Mouse (Mus musculus): ENCODE data around the gene Tmem98. TPM values are rescaled to one million over a fixed set of nuclear protein-coding genes. Genes with fewer than 3 reads are reported as not detected.

Gene Tmem98
- polyA plus RNA-seq, 1 experiment from 2014 or later = 96.4 TPM

GRCm38 (mm10) chr11:80856827-80857226 lies 46.9 kb downstream of the Tmem98 start:
- ATAC-seq (ENCODE audit: extremely low read depth, insufficient number of reproducible peaks, low FRiP score, low TSS enrichment) = no peak
- no peaks in the 10 kb centered on the region for H3K9me3 ChIP-seq
- no peak overlapping the region for H3K4me3 ChIP-seq
- no peak overlapping the region for H3K9ac ChIP-seq
- H3K36me3 ChIP-seq = no peaks in the 10 kb centered on the region
- H3K4me2 ChIP-seq = no peak overlapping the region
- H3K27me3 ChIP-seq (replicated peaks) = peaks cover 14% of the 10 kb centered on the region; the same call in 1 of the 2 replicates
- H3K27ac ChIP-seq (replicated peaks) = no peak overlapping the region
- WGBS = 45% methylated on average over 2 of the region's 2 CpGs
- H3K4me1 ChIP-seq = peaks cover 11% of the 10 kb centered on the region

DNA sequence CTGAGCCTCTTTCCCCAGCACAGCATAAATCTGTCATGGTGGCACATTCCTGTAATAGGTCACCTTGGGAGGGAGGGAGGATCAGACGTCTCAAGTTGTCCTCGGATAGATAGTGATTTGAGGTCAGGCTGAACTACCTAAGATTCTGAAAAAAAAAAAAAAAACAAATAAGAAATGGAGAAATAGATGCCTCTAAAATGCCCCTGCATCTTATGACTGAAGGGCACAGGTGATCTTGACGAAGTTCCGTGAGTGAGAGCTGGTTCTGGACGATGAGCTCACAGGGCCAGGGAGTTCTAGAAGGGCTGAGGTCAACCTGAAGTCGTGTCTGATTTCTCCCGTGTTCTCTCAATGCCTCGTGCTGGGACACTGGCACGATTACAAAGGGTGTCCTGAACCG lies 48.1 kb downstream of the Tmem98 start, which contains the start of gene Spaca3:
TSS of gene Spaca3 (plus strand) at position 301 of the 400 bp plus-strand sequence.
- Histone ChIP-seq H3K4me1 (peaks cover 11% of the 10 kb centered on the region), H3K27me3 (replicated peaks) (peaks cover 7% of the 10 kb centered on the region; the same call in 1 of the 2 replicates), H3K9me3 (no peaks in the 10 kb centered on the region), H3K9ac (no peak within 1 kb of the TSS), H3K36me3 (no peaks in the 10 kb centered on the region), H3K4me3 (no peak within 1 kb of the TSS), H3K27ac (replicated peaks) (no peak within 1 kb of the TSS), H3K4me2 (no peak within 1 kb of the TSS)
- no peak for ATAC-seq (ENCODE audit: extremely low read depth, insufficient number of reproducible peaks, low FRiP score, low TSS enrichment)
- 68% methylated on average over 10 of the region's 10 CpGs for WGBS

GRCm38 (mm10) chr11:80862941-80863340 lies 53.0 kb downstream of the Tmem98 start:
- H3K4me2 ChIP-seq = no peak overlapping the region
- H3K36me3 ChIP-seq = no peaks in the 10 kb centered on the region
- H3K9ac ChIP-seq = no peak overlapping the region
- 80% methylated on average over 7 of the region's 7 CpGs for WGBS
- no peaks in the 10 kb centered on the region for H3K9me3 ChIP-seq
- no peaks in the 10 kb centered on the region for H3K4me1 ChIP-seq
- H3K27ac ChIP-seq (replicated peaks) = no peak overlapping the region
- no peak overlapping the region for H3K4me3 ChIP-seq
- H3K27me3 ChIP-seq (replicated peaks) = peaks cover 12% of the 10 kb centered on the region; the same call in 1 of the 2 replicates
- no peak for ATAC-seq (ENCODE audit: extremely low read depth, insufficient number of reproducible peaks, low FRiP score, low TSS enrichment)

DNA sequence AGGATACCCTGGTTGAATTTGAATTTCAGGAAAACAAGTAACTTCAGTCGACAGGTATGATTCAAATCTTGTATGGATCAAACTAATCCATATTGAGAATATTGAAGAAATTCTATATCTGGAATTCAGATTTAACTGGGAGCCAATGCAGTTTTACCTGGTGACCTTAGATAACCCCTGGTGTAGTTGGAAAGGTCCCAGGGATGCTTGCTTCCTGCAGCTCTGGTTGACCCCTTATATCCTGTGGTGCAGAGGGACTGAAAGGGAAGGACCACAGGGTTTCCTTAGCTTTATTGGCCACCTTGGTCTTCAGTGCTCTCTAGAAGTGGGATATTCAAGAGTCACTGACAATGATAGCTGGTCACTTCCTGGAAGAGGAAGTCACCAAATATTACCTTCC lies 58.1 kb downstream of the Tmem98 start:
- 87% methylated on average over 1 of the region's 1 CpGs for WGBS
- no peaks in the 10 kb centered on the region for H3K36me3 ChIP-seq
- no peak overlapping the region for H3K4me2 ChIP-seq
- no peak overlapping the region for H3K27ac ChIP-seq (replicated peaks)
- 0 out of 2 replicates have a peak, but pooled peaks cover 5% of the 10 kb centered on the region for H3K27me3 ChIP-seq (replicated peaks)
- no peaks in the 10 kb centered on the region for H3K9me3 ChIP-seq
- no peak overlapping the region for H3K4me3 ChIP-seq
- H3K4me1 ChIP-seq = peaks cover 11% of the 10 kb centered on the region
- no peak for ATAC-seq (ENCODE audit: extremely low read depth, insufficient number of reproducible peaks, low FRiP score, low TSS enrichment)
- no peak overlapping the region for H3K9ac ChIP-seq

Other genes starting within 250 kb of the Tmem98 start
- gene Myo1d, start 30.1 kb upstream of the Tmem98 start, polyA plus RNA-seq (2015; fragmentation: Nextera tagmentation; extraction: Ambion mirVana) = 6.9 and 9.1 TPM in 2 replicates
- gene Spaca3, start 48.2 kb downstream of the Tmem98 start, polyA plus RNA-seq (2015; fragmentation: Nextera tagmentation; extraction: Ambion mirVana) = not detected in 2 replicates

All from heart, embryonic 13.5 days (tissue).